Mouse (Mus musculus) telencephalon, adult 2 months (tissue): ENCODE data around the gene Syp.

Experiments used
- DNase-seq: peaks from one replicate; pipeline ENCODE4 v3.0.0-alpha.2; 2011; ENCODE audit warnings: low read depth, low spot score

The Syp gene

DNA sequence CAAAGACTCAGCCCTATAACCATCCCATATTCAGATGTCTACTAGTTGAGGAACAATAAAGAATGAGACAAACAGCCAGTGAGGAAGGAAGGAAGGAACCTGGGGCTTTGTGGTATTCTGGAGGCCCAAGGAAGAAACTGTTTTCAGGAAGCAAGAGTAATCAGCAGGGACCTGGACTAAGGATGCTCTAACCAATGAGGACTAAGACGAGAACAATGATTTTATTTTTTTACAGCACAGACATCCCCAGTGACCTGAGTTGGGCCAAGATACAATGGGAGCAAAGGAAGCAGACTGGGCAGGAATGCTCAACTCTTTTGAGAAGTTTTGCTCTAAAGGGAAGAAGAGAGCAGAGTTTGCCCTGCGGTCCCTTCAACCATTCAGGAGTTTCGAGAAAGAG, 24.7 kb downstream of the Syp start:
- DNase-seq = no peak

DNA sequence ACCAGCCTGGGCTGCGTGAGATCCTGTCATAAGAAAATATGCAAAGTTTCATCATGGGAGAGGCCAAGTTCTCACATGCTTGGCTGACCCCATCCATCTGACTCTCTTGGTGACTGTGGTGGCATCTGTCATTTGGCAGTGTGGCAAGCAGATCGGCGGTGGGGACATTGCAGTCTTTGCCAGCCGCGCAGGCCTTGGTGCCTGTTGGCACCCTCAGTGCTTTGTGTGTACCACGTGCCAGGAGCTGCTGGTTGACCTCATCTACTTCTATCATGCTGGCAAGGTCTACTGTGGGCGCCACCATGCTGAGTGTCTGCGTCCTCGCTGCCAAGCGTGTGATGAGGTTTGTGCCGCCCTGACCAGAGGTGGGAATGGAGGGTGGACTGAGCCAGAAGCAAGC, 26.5 kb downstream of the Syp start:
- DNase-seq = no peak

GRCm38 (mm10) chrX:7665739-7666502, 27.6 kb downstream of the Syp start:
- DNase-seq = no peak

- DNase-seq = no peak
Measured at GRCm38 (mm10) chrX:7670390-7670881, 32.2 kb downstream of the Syp start.

- DNase-seq = no peak
Measured at GRCm38 (mm10) chrX:7670921-7671623, 32.8 kb downstream of the Syp start, which contains the start of gene Plp2. TSS of gene Plp2 (minus strand) at chrX:7671390.

DNA sequence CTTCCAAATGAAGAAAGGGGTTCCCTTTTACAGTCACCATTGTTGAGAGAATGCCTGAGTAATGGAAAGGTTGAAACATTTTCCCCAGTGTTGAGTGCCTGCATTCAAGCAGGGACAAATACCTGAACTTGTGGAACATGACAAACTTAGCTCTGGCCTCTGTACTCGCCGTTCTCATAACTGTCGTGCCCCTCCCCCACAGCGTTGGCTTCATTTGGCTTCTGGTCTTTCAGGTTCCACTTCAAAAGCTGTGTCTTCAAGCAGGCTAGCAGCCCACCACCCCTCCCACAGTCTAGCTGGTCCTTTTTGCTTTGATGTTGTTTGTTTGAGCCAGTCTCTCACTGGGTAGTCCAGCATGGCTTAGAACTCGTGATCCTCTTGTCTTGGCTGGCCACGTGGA, 34.5 kb downstream of the Syp start:
- no peak for DNase-seq

DNA sequence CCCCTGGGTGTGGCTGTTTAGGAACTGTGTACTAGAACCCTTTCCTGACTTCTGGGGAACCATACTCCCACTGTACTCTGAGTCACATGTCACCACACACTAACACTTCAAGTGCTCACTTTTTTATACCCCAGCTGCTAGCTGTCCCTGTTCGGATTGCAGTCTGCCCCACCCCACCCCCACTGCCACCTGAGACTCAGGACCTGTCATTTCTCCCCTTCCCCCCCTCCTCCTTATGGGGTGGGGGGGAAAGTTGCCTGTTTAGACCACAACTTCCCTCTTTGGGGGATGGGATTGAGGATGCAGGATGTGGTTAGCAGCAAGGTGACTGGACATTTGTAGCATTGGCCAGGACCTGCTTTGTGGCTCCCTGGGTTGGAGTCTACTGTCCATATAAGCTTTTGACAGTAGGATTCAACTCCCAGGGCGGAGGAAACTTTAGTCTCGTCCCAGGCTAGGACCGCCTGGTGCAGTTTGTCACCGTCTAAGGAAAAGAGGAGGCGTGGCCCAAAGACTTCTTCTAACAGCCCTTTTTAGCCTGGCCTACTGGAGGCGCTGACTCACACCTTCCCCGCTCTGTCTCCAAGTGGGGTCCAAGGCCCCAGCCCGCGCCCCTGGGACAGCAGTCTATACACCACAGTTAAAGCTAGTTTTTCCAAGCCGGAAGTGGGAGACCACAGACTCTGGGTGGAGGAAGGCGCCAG, 35.5 kb downstream of the Syp start:
- DNase-seq = no peak

- no peak for DNase-seq
Measured at GRCm38 (mm10) chrX:7674284-7675000, 36.2 kb downstream of the Syp start.

- no peak for DNase-seq
Measured at GRCm38 (mm10) chrX:7675001-7675380, 36.7 kb downstream of the Syp start.

DNA sequence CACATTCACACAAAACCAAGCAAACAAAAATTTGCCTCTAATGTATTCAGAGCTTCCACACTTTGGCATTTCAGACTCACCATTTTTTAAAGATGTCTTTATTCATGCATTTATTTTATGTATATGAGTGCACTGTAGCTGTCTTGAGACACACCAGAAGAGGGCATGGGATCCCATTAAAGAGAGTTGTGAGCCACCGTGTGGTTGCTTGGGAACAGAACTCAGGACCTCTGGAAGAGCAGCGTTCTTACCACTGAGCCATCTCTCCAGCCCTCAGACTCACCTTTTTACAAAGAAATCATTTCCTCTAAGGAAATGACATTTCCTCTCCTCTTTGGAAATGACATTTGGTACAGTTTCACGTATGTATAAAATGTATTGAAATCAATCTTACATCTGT, 40.7 kb downstream of the Syp start:
- no peak for DNase-seq

- peak; percentile 58 for DNase-seq
Measured at GRCm38 (mm10) chrX:7679405-7680056, 41.3 kb downstream of the Syp start.

DNA sequence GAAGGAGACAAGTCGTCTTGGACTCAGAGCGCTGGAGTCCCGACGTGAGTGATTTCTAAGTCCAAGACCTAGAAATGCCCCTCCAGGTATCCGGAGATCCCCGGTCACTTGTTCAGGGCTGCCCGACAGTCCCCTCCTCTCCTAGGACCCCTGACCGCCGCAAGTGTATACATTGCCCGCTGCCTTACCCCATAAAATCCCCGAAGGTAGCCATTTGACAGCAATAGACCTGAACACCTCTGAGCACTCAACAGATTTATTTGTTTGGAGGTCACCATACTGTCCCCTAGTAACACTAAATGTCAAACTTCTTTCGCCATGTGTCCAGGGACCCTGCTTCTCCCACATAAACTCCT, 41.8 kb downstream of the Syp start:
- no peak for DNase-seq

GRCm38 (mm10) chrX:7680864-7681263, 42.6 kb downstream of the Syp start, which contains the start of gene Magix:
TSS of gene Magix (minus strand) at chrX:7681251.
- no peak for DNase-seq

DNA sequence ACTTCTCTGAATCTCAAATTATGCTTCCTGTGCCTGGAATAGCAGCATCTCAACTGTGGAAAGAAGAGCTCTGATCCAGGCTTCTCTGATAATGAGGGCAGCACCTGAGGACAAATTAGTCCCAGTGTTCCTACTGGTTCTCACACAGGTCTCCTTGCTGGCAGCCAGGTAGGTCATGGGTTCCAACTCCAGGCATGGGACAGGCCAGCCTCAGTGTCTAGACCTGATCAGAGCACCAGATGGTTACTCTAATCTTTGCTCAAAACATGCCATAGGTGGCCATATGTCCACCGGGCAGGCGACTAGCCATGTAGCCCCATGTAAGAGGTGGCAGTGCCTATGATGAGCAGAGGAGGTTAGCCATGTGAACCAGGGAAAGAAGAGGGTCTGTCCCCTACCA, 50.0 kb downstream of the Syp start:
- DNase-seq = no peak

DNA sequence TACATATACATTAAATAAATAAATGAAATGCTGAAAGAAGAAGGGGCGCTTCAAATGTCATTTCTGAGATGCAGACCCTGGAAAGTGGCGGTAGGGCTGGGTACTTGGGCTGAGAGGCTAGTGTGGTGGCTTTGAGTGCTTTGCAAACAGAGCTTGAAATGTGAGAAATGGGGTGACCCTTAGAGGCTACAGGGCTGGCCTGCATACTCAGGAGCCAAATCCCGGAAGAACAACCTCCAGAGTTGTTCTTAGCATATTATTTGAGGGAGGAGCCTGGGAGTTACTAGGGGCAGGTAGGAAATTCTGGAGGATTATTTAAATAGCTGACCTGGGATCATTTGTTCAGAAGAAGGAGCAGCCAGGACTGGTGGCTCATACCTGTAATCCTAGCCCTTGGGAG, 52.2 kb downstream of the Syp start:
- no peak for DNase-seq

DNA sequence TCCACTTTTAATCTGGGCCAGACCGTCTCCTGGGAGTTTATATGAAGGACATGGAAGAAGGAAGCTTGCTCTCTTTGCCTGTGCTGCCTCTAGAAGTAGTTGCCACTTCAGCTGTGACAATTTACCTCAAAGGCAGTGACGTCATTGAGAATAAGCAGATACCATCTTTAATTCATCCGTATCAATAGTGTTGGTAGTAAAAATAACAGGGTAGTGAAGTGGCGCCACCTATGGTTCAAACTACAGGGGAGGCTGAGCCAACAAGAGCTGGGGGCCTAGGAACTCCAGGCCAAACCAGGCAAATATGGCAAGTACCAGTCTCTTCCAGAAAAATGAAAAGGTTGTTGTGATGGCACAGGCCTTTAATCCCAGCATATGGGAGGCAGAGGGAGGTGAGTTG, 54.6 kb downstream of the Syp start:
- no peak for DNase-seq

- DNase-seq = no peak
Measured at GRCm38 (mm10) chrX:7696520-7696919, 58.2 kb downstream of the Syp start.

DNA sequence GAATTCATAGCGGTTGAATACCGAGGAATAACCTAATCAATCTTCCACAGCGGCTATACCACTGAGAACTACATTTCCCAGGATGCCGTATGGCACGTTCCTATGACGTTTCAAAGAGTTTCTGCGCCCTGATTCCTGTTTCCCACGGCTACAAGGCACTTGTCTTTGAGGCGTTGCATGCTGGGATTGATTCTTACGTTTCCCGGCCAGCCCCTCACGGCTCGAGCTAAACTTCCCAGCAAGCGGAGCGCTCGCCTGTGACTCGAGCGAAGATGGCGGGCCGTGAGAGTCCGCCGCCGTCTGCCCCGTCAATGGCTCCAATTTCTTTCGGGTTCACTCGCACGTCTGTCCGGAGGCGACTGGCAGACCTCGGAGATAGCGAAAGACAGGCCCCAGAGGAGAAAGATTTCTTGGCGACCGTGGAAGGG, 58.7 kb downstream of the Syp start, which contains the start of gene Gpkow:
Gene Gpkow, plus strand, starts transcription at position 178 of the 428 bp plus-strand sequence.
- peak; percentile 94 for DNase-seq
